Mouse (Mus musculus): ENCODE results near the gene Pfkl.
A peak's percentile ranks its signal among the peaks of the same experiment; 100 is the strongest.

GRCm38 (mm10) chr10:77984660-77985059, 25.2 kb downstream of the Pfkl start:
- TF ChIP-seq CTCF (IDR thresholded peaks at IDR 0.05; ENCODE audit: borderline replicate concordance, insufficient read depth, low read depth, low read length) (peak; percentile 87), POLR2A (IDR thresholded peaks at IDR 0.05; ENCODE audit: borderline replicate concordance, insufficient read depth, low read length) (no peak)
